Mouse (Mus musculus): ENCODE results near the gene Gata2. TPM values are rescaled to one million over a fixed set of nuclear protein-coding genes. Genes with fewer than 3 reads are reported as not detected.
"Not testable (repeated sequence)": the region's sequence is repeated elsewhere in the genome, so short reads cannot be mapped to it uniquely, and the experiment has no call there.

The Gata2 gene
- 1 to 10 TPM; 2.6 to 3.1 TPM for total RNA-seq (2021)

DNA sequence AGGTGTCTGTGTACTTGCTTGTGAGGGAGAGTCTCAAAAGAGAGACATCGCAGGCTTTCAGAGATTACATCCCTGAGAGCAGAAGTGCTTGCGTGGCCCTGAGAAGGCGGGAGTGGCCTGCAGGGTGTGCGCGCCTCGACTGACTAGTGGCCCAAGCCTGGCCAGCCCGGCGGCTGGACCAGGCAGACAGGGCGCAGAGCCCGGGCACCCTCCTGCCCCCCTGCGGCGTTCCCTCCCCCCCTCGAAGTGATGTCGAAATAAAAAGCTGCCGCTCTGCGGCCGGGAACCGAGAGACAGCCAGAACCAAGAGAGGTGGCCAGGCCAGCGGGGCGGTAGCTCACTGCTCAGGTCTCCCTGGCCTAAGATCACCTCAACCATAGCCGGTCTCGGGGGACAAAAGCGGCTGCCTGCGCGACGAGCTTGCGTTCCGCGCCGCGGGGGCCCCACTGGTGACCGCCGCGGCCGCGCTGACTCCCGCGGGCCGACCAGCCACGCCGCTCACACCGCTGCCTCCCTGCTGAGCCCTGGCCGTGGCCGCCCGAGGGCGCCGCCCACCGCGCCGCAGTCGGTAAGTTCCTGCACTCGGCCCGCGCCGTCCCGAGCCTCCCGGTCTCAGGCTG, at the start of gene Gata2:
TSS of gene Gata2 (plus strand) at position 459 of the 620 bp plus-strand sequence.
- DNase-seq, result no peak
- intact Hi-C loops (cut with DNase I), result loop anchor here (10.0 kb wide), 1 partner anchor 301 kb away; no protein-coding TSS in a partner anchor

DNA sequence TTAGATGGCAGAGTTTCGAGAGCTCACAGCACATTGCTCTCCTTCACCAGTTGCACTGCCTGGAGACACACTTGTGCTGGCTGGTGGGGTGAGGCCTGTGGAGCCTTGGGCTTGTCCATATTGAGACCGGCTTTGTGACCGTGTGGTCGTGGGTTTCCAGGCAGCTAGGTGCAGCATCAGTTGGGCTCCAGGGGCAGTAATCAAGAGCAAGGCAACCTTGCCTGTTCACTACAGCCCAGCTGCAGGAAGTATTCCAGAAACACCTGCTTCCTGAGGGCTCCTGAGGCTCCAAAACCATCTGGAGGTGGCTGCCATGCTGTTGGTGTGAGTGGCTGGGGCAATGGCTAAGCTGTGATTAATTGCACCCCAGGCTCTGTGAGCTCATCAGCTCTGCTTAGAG, 47.9 kb upstream of the Gata2 start:
- intact Hi-C loops (cut with DNase I), result no loop called here
- DNase-seq, result no peak

DNA sequence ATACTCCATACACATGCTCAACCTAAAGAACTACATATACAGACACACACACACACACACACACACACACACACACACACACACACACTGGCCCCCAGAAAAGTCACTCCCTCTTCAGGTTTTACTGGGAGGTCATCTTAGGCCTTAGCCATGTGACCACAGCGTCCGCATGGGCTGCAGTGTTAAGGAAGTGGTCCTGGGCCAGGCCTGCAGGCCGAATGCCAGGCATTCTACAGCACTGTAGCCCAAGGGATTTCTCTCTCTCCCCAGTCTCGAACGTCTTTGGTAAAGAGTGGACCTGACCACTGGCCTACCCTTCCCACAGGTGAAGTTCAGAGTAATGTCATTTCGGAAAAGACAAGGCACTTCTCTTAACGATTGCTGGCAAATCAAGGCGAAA, 47.1 kb upstream of the Gata2 start:
- intact Hi-C loops (cut with DNase I), result no loop called here
- DNase-seq, result no peak

DNA sequence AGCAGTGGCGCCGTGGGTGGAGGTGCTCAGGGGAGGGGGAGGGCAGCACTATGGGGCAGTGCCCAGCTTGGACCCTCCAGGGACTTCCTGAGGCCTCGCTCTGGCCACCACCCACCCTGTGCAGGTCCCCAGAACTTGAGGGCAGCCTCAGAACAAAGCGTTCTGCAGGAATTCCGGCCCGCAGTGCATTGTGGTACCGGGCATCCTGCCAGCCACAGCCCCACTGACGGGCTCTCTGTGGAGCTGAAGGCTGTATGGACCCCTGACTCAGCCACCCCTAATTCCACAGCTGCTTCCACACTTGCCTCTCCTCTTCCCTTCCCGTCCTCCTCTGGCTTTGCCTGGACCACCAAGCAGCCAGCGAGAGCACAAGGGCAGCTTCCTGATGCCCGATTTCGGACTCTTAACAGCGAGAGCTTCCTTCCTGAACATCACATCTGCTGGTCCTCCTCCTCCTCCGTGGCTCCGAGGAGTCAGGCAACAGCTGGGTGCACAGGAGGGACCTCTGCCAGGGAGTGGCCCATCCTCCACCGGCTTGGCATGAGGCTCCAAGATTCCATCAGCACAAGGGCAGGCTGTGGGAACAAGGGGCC, 46.2 kb upstream of the Gata2 start:
- DNase-seq, result peak; percentile 41

DNA sequence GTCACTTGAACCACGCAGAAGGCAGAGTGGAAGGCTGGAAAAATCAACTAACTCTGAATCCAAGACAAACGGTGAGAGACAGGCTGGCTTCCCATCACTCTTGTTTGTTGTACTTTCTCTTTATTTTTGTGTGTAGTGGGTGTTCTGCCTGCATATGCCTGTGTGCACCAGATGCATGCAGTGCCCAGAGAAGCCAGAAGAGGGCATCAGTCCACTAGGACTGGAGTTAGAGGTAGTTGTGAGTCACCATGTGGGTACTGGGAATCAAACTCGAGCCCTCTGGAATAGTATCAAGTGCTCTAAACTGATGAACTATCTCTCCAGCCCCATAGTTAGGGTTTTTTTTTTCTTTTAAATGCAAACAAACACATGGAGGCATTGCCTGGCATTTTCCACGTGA, 42.4 kb upstream of the Gata2 start:
- no peak for DNase-seq
- intact Hi-C loops (cut with DNase I), result no loop called here

More for the DNA sequence above, 46.2 kb upstream of the Gata2 start:
- intact Hi-C loops (cut with DNase I), result no loop called here

DNA sequence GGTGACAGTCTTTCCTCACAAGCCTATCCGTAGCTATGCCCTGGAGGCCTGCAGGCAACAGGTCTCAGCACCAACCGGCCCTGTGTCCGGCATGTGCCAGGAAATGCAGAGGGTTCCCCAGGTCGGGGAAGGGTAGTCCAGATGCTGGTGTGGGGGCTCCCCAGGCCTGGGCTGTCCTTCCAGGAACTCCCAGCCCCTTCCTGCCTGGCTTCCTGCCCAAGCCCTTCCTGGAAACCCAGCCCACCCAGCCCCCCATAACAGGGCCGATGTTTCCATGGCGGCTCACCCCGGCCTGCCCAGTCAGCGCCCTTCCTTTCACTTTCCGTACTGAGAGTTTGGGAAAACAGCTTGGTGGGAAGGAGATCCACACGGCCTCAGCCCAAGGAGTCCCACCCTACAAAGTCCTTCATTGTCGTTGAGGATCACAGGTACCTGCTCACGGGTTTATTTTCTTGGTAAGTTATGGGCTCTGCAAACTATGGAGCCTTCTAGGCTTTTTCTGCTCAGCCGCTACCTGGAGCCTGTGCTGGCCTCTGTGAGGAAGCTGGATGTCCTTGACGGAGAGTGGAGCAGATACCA, 41.5 kb upstream of the Gata2 start:
- intact Hi-C loops (cut with DNase I), result no loop called here
- no peak for DNase-seq

DNA sequence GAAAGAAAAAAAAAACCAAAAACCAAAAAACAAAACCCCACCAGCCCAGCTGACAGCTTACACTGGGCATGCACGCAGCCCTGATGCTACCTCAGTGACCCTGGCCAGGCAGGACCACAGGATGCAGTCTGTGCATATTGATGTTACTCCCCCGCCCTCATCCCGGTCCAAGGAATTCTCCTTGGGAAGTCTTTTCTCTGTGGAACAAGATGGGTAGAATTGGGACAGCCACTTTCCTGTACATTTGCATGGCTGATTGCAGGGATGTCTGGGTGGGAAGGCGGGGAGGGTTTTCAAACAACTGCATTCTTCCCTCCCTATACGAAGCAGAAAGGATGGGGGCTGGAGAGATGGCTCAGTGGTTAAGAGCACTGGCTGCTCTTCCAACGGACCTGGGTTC, 40.7 kb upstream of the Gata2 start:
- no peak for DNase-seq
- intact Hi-C loops (cut with DNase I), result no loop called here

DNA sequence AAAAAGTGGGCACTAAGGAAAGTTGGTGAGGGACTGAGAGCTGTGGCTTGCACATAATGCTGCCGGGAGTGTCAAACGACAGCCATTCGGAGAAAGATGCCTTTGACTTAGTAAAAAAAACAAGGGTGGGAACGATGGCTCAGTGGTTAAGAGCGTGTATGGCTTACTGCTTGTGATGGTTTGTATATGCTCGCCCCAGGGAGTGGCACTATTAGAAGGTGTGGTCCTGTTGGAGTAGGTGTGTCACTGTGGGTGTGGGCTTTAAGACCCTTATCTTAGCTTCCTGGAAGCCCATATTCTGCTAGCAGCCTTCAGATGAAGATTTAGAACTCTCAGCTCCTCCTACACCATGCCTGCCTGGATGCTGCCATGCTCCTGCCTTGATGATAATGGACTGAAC, 38.1 kb upstream of the Gata2 start:
- DNase-seq; intact Hi-C loops (cut with DNase I): not testable (repeated sequence)

DNA sequence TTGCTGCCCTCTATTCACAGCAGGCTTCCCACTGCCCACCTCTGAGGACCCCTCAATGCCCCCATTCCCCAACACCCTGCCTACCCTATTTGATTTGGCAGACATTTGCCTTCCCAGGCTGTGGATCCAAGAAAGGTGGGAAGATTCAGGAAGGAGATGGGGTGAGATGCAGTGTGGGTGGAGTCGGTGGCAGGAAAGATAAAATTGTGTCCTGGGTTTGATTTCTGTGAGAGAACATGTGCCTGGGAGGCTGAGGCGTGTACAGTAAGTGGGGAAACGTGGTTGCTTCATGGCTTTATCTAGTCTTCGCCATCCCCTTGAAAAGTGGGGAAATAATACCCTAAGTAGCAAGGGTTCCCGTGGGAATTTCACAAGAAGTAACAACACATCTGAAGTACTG, 34.9 kb upstream of the Gata2 start:
- no peak for DNase-seq
- intact Hi-C loops (cut with DNase I), result no loop called here

DNA sequence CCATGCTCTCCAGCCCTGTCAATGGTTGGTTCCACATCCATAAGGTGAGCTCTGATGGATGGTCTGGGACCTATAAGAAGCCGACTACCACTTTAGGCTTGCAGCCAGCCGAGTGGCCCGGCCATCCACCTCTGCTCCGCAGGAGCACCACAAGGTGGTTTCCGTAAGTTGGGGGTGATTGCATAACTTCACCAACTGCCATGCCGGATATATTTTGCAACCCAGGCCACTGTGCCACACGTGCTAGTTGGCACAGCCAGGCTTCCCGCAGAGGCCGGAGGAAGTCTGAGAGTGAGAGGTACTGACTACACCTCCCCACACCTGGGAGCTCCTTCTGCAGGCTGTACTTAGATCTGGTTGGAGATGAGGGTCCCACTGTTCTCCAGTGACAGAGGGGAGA, 27.6 kb upstream of the Gata2 start:
- DNase-seq, result no peak
- intact Hi-C loops (cut with DNase I), result no loop called here

DNA sequence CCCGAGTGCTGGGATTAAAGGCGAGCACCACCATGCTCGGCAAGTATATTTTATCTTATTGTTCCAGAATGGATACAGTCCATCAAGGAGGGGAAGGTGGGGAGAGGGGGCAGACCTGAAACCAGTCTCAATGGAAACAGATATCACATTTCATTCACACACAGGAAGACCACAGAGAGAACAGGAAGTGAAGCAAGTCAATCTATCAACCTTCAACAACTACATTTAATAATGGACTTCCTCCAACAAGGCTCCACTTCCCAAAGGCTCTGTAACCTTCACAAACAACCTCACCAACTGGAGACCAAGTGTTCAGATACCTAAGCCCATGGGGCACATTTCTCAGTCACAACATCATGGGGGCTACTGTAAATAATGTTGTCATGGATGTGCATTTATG, 19.5 kb upstream of the Gata2 start:
- no peak for DNase-seq
- intact Hi-C loops (cut with DNase I), result no loop called here

DNA sequence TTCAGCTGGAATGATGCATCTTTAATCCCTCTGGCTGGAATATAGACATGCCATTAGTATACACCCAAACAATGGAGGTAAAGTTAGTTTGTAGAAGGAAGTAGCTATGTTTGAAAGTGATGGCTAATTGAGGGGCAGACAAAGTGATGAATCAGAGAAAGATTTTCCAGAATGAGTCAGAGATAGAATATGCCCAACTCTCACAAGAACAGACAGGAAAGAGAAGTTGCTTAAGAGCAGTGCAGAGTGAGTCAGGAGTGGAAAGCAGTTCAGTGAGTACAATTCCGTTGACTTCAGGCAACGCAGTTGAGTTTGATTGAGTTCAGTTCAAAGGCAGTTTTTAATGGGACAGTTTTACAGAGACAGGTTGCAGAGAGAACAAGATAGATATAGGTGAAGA, 19.0 kb upstream of the Gata2 start:
- intact Hi-C loops (cut with DNase I), result no loop called here
- no peak for DNase-seq

DNA sequence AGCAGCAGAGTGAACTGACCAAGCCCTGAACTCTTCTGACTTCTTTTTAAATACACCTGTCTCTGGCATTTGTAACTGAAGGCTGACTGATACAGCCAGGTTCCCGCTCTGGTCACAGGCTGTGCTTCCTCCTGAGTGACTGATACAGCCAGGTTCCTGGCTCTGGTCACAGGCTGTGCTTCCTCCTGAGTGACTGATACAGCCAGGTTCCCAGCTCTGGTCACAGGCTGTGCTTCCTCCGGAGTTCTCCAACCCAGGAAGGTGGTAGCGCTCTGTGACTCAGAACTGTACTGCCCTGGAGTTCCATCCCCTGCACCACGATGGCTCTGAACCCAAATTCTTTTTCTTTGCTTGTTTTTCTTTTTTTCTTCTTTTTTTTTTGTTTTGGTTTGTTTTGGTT, 9.0 kb upstream of the Gata2 start:
- DNase-seq, result no peak
- intact Hi-C loops (cut with DNase I), result no loop called here

DNA sequence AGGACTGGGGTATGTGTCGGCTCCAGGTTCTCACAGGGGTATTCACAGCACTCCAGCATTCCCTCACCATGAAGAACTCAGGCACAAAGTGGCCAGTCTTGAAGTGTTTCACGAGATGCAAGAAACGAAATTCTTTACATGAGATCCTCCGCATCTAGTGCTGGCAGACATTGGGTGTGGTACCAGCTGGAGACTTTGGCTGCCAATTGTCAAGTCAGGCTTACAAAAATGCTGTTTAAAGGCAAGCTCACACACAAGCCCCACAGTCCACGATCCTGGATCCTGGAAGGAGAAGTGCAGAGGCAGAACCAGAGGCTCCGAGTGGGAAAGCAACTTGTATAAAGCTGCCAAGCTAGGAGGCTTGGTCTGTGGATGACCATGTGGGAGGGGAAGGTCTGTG, 5.5 kb upstream of the Gata2 start:
- intact Hi-C loops (cut with DNase I), result no loop called here
- no peak for DNase-seq

DNA sequence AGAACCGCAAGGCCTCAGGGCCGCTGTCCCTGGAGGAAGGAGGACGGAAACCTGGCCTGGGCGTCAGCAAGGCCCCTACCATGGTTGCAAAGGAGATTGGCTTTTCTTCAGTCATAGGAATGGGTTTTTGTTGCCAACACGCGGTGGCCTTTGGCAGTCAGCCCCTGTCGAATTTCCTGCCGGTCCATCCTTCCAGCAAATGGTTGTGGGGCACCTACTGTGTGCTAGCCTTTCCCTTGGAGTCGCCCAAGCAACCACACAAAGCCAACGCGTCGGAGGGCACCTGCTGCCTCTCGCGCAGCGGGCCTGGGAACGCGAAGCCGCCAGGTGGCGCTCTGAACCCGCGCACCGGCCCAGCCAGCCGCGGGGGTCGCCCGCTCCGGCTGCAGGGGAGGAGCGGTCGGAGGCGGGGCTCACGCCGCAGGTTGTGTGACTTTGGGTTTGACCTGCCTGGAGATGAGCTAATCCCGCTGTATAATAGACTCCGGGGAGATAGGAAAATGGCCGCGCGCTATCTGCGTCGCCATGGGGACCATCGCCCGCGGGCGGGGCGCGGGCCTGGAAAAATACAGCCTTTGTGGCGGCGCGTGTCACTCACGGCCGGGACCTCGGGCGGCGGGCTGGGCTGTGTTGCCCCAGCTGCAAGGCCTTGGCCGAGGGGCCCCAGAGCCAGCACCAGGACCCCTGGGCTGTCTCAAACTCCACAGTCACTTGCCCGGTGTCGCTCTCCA, 4.2 kb upstream of the Gata2 start:
- intact Hi-C loops (cut with DNase I), result loop anchor here (10.0 kb wide), 1 partner anchor 305 kb away; no protein-coding TSS in a partner anchor
- DNase-seq, result peak; percentile 78

DNA sequence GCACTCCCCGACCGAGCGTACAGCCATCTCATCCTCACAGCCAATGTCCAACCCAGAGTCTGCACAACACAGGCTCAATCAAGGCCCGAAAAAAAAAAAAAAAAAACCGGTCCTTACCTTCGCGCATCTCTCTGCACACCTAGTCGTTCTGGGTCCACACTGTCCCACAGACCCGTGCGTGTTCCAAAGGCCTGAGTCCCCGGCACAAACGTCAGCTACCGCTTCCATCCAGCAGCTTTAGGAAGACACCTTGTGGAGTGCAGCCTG, 3.7 kb upstream of the Gata2 start:
- DNase-seq, result no peak
- intact Hi-C loops (cut with DNase I), result loop anchor here (10.0 kb wide), 1 partner anchor 305 kb away; no protein-coding TSS in a partner anchor

DNA sequence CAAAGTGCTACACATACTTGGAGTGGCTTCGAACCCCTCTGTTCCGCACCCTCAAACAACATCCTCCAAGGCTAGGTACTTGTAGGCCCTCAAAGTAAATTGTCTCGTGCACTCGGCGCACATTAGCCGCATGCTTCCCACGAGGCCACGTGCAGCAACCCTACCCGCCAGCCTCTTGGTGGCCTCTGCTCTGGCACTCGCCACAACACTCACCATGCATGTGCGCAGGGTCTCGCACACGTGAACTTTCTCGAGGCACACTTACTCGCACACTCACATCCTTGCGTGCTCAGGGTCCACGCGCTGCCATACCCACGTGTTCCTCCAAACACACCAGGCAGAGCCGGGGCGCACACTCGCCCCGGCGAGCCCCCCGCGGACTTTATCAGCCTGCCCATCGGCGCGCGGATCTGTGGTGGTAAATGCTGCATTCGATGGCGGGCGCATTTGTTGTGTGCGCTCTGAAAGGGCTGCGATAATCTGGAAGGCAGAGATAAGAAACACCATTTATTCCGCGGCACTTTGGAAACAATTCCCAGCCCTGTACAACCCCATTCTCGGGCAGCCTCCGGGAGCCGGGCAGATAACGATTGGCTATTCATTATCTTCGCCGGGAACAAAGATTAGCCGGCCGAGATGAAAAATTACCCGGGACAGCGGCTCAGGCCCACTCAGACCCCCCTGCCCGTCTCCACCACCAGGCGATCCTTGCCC, 3.2 kb upstream of the Gata2 start:
- DNase-seq, result no peak
- intact Hi-C loops (cut with DNase I), result loop anchor here (10.0 kb wide), 1 partner anchor 304 kb away; no protein-coding TSS in a partner anchor

DNA sequence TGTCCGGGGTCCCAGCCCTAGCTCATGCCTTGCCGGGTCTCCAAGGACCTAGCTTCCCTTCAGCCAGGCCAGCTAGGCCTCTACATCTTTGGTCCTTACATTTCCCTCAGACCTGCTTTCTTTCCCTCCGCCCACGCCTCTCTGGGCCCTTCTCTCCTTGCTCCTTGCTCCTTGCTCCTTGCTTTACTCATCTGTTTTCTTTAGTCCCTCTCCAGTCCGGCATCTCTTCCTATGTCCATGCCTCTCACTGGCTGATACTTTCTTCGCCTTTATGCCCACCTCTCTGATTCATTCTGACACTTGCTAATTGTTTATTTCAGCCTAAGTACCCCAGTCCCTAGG, 2.7 kb upstream of the Gata2 start:
- no peak for DNase-seq
- intact Hi-C loops (cut with DNase I), result loop anchor here (10.0 kb wide), 1 partner anchor 304 kb away; no protein-coding TSS in a partner anchor

DNA sequence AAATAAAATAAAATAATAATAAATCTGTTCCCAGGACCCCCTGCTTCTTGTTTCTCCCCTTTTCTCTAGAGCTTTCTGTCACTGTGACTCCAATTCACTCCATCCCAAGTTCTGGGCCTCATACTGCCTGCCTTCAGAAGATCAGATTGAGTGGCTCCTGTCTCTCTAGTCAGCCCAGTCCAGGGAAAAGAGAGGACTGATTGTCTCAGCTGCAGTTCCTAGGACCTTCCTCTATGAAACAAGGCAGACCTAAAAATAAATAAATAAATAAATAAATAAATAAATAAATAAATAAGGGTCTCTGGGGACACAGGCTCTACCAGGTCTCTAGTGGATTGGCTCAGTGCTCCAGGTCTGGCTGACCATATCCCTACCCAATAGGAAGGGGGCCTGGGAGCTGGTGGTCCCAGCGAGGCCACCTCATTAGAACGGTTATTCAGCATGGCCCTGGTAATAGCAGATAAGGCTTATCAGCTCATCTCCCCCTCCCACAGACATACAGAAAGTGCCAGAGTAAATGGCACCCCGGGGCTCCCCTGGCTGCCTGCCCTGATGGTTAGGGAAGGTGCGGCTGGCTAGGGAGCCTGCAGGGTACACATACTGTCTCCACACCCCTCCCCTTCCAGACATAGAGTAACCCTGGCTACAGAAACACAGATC, 2.1 kb upstream of the Gata2 start:
- intact Hi-C loops (cut with DNase I), result loop anchor here (10.0 kb wide), 1 partner anchor 303 kb away; no protein-coding TSS in a partner anchor
- DNase-seq, result no peak

DNA sequence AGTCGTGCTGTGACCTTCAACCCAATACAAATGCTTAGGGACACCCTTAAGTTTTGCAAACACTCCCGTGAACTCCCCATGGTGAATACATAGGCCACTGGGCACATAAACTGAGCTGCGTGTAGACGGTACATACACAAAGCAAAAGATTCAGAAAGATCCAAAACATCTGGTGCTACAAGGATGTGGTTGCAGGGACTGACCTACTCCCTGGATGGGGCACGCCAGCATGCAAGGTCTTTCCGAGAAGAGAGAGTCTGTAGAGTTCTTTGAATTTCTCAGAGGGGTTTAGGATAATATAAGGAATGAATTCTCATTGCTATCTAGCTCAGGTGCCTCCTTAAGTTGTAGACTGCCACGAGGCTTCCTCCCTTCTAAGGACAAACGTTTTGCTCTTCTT, 935 bp upstream of the Gata2 start:
- DNase-seq, result no peak
- intact Hi-C loops (cut with DNase I), result loop anchor here (10.0 kb wide), 1 partner anchor 302 kb away; no protein-coding TSS in a partner anchor

Measured in left cerebral cortex, postnatal 4 days (tissue).